Mouse (Mus musculus) lung, postnatal 14 days (tissue): ENCODE measurements around the gene Olfr177.

Experiments used
- DNase-seq: peaks from one replicate; pipeline ENCODE4 v3.0.0; 2021

Gene Olfr177

DNA sequence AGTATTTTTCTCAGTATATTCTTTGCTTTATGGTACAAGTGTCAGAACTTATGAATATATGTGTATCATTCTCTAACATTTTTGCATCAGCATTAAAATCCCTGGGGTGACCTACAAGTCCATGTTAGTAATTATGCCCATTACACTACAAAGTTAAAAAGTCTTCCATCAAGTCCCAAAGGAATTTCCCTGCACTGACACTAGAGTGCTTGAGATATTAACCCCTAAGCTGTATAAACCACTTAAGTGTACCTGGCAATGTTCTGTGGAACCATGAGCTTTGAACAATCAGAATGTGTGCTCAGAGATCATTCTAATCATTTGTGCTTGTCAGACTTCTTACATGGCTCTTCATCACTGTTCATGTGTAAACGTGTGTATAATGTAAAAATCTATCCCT is at the start of gene Olfr177:
TSS of gene Olfr177 (minus strand) at position 101 of the 400 bp plus-strand sequence.
- DNase-seq: no peak

GRCm38 (mm10) chr16:58891963-58892362 is 17.4 kb upstream of the Olfr177 start, which contains the start of gene Olfr178:
Olfr178 (minus strand) TSS chr16:58892063.
- no peak for DNase-seq

- DNase-seq: no peak
Observed at GRCm38 (mm10) chr16:58884416-58884815, 9.8 kb upstream of the Olfr177 start.

DNA sequence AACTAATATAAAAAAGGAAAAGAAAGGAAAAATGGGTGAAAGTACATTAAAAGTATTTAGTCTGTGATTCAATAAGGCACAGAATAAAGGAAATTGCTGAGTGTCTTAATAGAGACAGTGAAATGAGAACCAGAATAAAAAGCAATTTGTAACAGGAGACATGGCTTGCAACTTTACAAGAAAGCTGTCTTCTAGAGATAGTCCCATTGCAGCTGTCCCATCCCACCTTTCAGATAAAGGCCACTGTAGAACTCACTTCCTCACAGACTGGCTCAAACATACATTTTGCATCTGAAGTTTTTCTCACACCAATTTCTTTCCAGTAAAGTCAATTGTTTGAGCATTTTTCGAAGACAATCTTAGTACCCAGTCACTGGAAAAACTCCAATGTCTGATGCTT is 13.1 kb downstream of the Olfr177 start:
- DNase-seq: no peak

- no peak for DNase-seq
Observed at GRCm38 (mm10) chr16:58860032-58860737, 14.4 kb downstream of the Olfr177 start.

DNA sequence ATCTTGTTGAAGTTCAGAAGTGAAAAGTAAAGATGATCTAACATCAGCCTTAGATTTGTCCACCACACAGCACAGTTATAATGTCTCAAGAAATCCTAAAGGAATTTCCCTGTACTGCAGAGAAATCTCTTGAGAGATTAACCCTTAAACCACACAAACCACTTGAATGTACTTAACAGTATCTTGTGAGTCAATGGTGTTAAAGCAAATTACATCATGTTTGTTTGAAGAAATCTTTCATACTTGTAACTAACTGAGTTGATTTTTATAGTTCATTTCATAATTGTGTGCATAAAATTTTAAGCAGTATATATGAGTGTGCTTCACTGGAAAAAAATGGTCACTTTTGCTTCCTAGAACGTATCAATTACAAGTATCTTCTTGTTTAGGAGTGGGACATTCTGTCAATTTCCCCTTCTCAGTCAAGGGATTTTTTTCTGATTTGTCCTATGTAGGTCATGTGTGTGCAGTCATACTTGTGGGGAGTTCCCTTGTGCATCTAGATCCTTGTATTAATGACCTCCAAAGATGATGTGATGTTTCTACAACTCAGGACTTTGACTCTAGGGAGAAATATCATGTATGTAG is 47.7 kb downstream of the Olfr177 start, which contains the start of gene Olfr175-ps1:
TSS of gene Olfr175-ps1 (minus strand) at position 51 of the 588 bp plus-strand sequence.
- DNase-seq: no peak
